Mouse (Mus musculus): ENCODE measurements around the gene Pacsin2. TPM values are rescaled to one million over a fixed set of nuclear protein-coding genes. Genes with fewer than 3 reads are reported as not detected.

The Pacsin2 gene
- polyA plus RNA-seq, 1 experiment: 108 TPM

DNA sequence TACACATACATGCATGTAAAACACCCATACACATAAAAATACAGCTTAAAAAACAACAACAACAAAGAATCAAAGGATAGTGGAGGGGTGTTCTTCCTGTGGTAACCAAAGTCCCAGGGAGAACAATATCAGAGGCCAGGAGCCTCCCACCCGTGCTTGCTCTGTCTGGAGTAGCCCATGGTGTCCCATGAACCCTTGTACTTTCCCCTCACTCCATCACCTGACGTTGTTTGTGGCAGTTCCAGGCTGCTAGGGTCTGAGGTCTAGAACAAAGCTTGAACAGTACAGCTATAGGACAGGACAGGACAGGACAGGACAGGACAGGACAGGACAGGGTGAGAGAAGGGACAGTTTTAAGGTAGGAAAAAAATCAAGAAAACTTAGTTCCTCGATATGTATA, 13.7 kb upstream of the Pacsin2 start:
- no peaks in the 10 kb centered on the region for H3K27me3 ChIP-seq (ENCODE audit: control insufficient read depth, insufficient read depth, low read length)
- H3K4me1 ChIP-seq (ENCODE audit: control insufficient read depth, insufficient read depth, low read length): peaks cover 5% of the 10 kb centered on the region; the same call in 1 of the 2 replicates
- no peak overlapping the region for H3K4me3 ChIP-seq (ENCODE audit: control insufficient read depth, low read depth, low read length)
- no peaks in the 10 kb centered on the region for H3K36me3 ChIP-seq (ENCODE audit: control insufficient read depth, insufficient read depth, low read length)
- H3K27ac ChIP-seq (ENCODE audit: control insufficient read depth, insufficient read depth, low read depth, low read length): no peak overlapping the region
- TF ChIP-seq POLR2A (IDR thresholded peaks at IDR 0.05; ENCODE audit: control insufficient read depth, low read depth, low read length): no peak
- TF ChIP-seq CTCF (IDR thresholded peaks at IDR 0.05; ENCODE audit: control insufficient read depth, insufficient read depth, insufficient replicate concordance, low read depth, low read length): no peak

DNA sequence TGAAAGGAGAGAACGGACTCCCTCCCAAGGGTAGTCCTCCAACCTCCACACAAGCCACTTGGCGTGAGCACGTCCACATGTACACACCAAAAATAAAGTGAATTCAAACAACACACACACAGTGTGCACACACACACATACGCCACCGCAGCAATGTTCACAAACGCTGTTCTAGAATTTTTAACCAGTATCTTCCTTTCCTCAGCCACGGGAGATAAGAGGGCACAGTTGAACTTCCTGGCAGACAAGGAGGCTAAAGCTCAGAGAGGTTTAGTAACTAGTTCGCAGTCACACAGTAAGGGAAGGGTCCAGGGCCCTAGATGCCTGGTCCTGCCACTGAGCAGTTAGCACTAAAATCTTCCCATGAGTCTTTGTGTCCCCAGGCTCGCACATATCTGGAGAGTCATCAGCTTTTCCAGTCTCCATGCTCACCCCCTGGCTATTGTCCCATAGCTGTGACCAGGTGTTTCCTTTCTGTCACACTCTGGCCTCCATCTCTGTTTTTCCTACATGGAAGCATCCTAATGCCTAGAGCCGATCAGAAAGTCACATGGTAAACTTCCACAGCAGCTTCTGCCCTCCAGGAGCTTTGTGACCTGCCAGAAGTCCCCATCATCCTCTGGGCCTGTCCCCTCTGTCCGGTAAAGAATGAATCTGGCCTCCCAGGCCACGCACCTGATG, 12.3 kb upstream of the Pacsin2 start:
- Histone ChIP-seq H3K27me3 (ENCODE audit: control insufficient read depth, insufficient read depth, low read length) (no peaks in the 10 kb centered on the region), H3K4me3 (ENCODE audit: control insufficient read depth, low read depth, low read length) (no peak overlapping the region), H3K4me1 (ENCODE audit: control insufficient read depth, insufficient read depth, low read length) (peaks cover 5% of the 10 kb centered on the region; the same call in 1 of the 2 replicates), H3K36me3 (ENCODE audit: control insufficient read depth, insufficient read depth, low read length) (no peaks in the 10 kb centered on the region), H3K27ac (ENCODE audit: control insufficient read depth, insufficient read depth, low read depth, low read length) (no peak overlapping the region)
- TF ChIP-seq CTCF (IDR thresholded peaks at IDR 0.05; ENCODE audit: control insufficient read depth, insufficient read depth, insufficient replicate concordance, low read depth, low read length): no peak
- no peak for TF ChIP-seq POLR2A (IDR thresholded peaks at IDR 0.05; ENCODE audit: control insufficient read depth, low read depth, low read length)

DNA sequence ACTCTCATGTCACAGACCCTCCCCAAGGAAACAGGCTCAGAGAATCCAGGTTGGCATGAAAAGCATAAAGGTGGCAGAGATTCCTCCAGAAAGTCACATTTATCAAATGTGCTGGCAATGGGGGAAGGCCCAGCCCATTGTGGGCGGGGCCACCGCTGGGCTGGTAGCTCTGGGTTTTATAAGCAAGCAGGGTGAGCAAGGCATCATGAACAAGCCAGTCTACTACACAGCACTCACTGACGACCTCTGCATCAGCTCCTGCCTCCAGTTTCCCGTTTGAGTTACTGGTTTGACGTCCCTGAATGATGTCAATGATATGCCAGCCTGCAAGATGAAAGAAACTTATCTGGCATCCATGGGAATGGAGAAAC, 10.0 kb upstream of the Pacsin2 start:
- Histone ChIP-seq H3K4me3 (ENCODE audit: control insufficient read depth, low read depth, low read length) (no peak overlapping the region), H3K36me3 (ENCODE audit: control insufficient read depth, insufficient read depth, low read length) (no peaks in the 10 kb centered on the region; the same call in 1 of the 2 replicates), H3K4me1 (ENCODE audit: control insufficient read depth, insufficient read depth, low read length) (peaks cover 8% of the 10 kb centered on the region; the same call in 1 of the 2 replicates), H3K27me3 (ENCODE audit: control insufficient read depth, insufficient read depth, low read length) (no peaks in the 10 kb centered on the region), H3K27ac (ENCODE audit: control insufficient read depth, insufficient read depth, low read depth, low read length) (no peak overlapping the region)
- TF ChIP-seq CTCF (IDR thresholded peaks at IDR 0.05; ENCODE audit: control insufficient read depth, insufficient read depth, insufficient replicate concordance, low read depth, low read length) (no peak), POLR2A (IDR thresholded peaks at IDR 0.05; ENCODE audit: control insufficient read depth, low read depth, low read length) (no peak)

DNA sequence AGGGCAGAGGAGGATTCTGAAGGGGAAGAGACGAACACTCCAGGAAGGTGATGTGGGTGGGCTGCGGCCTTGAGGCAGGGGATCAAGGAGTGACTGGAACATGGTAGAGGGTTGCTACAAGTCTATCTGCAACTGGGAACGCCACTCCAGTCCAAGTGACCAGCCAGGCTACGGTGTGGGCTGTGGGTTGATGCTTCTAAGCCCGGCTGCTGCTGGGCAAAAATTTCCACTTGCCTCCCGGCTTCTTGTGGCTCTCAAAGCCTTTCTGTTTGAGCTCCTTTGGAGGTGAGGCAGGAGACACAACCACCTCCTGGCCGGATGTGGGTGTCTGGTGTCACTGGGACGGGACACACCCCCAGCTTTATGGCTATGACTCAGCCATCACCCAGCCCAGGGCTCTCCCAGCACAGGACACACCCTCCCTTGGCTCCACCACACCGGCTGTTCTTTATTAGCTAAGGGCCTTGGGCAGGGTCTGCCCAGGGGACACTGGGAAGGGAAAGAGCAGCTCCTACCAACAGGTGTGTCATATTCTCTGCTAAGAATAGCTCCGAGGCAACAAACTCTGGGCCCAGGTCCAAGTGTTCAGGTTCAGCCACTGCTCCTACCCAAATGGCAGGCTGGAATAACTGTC, 9.5 kb upstream of the Pacsin2 start:
- TF ChIP-seq POLR2A (IDR thresholded peaks at IDR 0.05; ENCODE audit: control insufficient read depth, low read depth, low read length) (no peak), CTCF (IDR thresholded peaks at IDR 0.05; ENCODE audit: control insufficient read depth, insufficient read depth, insufficient replicate concordance, low read depth, low read length) (no peak)
- H3K4me1 ChIP-seq (ENCODE audit: control insufficient read depth, insufficient read depth, low read length): peaks cover 8% of the 10 kb centered on the region; the same call in 1 of the 2 replicates
- H3K36me3 ChIP-seq (ENCODE audit: control insufficient read depth, insufficient read depth, low read length): no peaks in the 10 kb centered on the region; the same call in 1 of the 2 replicates
- no peaks in the 10 kb centered on the region for H3K27me3 ChIP-seq (ENCODE audit: control insufficient read depth, insufficient read depth, low read length)
- H3K4me3 ChIP-seq (ENCODE audit: control insufficient read depth, low read depth, low read length): no peak overlapping the region
- no peak overlapping the region for H3K27ac ChIP-seq (ENCODE audit: control insufficient read depth, insufficient read depth, low read depth, low read length)

DNA sequence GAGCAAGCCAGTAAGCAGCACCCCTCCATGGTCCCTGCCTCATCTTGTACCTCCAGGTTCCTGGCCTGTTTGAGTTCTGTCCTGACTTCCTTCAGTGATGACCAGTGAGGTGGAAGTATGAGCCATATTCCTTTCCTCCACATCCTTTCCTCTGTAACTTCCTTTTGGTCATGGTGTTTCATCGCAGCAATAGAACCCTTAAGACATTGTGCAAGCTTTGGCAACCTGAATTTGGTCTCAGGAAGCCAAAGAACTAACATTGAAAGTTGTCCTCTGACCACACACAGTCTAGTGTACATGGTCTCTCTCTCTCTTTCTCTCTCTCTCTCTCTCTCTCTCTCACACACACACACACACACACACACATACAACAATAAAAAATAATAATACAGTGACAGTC, 8.8 kb upstream of the Pacsin2 start:
- H3K27me3 ChIP-seq (ENCODE audit: control insufficient read depth, insufficient read depth, low read length): no peaks in the 10 kb centered on the region
- no peak overlapping the region for H3K27ac ChIP-seq (ENCODE audit: control insufficient read depth, insufficient read depth, low read depth, low read length)
- no peaks in the 10 kb centered on the region; the same call in 1 of the 2 replicates for H3K36me3 ChIP-seq (ENCODE audit: control insufficient read depth, insufficient read depth, low read length)
- H3K4me1 ChIP-seq (ENCODE audit: control insufficient read depth, insufficient read depth, low read length): peaks cover 8% of the 10 kb centered on the region; the same call in 1 of the 2 replicates
- H3K4me3 ChIP-seq (ENCODE audit: control insufficient read depth, low read depth, low read length): no peak overlapping the region
- TF ChIP-seq POLR2A (IDR thresholded peaks at IDR 0.05; ENCODE audit: control insufficient read depth, low read depth, low read length): no peak
- TF ChIP-seq CTCF (IDR thresholded peaks at IDR 0.05; ENCODE audit: control insufficient read depth, insufficient read depth, insufficient replicate concordance, low read depth, low read length): no peak

DNA sequence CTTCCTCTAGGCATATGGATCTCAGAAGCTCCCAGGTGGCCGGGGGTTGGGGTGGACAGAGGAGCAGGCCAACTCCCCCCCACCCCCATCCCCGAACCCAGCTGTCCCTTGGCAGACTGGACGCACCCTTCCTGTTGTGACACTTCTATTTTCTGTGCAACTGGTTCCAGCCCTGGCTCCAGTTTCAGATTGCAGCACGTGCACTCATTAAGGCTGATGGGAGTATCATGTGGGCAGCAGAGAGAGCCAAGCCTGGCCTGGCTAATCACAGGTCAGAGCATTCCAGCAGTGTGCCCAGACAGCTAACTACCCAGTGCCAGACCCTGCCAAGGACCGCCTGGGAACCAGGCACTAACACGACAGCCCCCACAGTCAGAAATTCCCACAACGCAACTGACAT, 7.1 kb upstream of the Pacsin2 start:
- peaks cover 8% of the 10 kb centered on the region; the same call in 1 of the 2 replicates for H3K4me1 ChIP-seq (ENCODE audit: control insufficient read depth, insufficient read depth, low read length)
- H3K4me3 ChIP-seq (ENCODE audit: control insufficient read depth, low read depth, low read length): no peak overlapping the region
- no peak for TF ChIP-seq CTCF (IDR thresholded peaks at IDR 0.05; ENCODE audit: control insufficient read depth, insufficient read depth, insufficient replicate concordance, low read depth, low read length)
- TF ChIP-seq POLR2A (IDR thresholded peaks at IDR 0.05; ENCODE audit: control insufficient read depth, low read depth, low read length): no peak
- H3K36me3 ChIP-seq (ENCODE audit: control insufficient read depth, insufficient read depth, low read length): no peaks in the 10 kb centered on the region; the same call in none of the 2 replicates
- H3K27ac ChIP-seq (ENCODE audit: control insufficient read depth, insufficient read depth, low read depth, low read length): no peak overlapping the region
- H3K27me3 ChIP-seq (ENCODE audit: control insufficient read depth, insufficient read depth, low read length): no peaks in the 10 kb centered on the region

DNA sequence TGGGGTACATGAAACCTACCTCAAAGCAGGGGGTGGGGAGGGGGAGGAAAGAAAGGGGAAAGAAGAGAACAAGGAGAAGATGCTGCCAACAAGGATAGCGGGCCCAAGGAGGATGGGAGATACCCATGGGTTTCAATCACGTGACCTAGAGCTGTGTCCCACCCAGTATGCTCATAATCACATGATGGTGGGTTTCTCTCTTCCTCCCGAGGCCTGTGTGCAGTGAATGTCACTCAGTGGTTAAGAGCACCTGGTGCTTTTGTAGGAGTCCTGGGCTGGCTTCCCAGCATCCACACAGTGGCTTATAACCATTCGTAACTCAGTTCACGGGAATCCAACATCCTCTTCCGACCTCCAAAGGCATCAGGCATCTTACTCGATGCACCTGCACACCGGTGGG, 6.0 kb upstream of the Pacsin2 start:
- H3K36me3 ChIP-seq (ENCODE audit: control insufficient read depth, insufficient read depth, low read length): no peaks in the 10 kb centered on the region; the same call in none of the 2 replicates

More for the DNA sequence above, 6.0 kb upstream of the Pacsin2 start:
- TF ChIP-seq POLR2A (IDR thresholded peaks at IDR 0.05; ENCODE audit: control insufficient read depth, low read depth, low read length) (no peak), CTCF (IDR thresholded peaks at IDR 0.05; ENCODE audit: control insufficient read depth, insufficient read depth, insufficient replicate concordance, low read depth, low read length) (no peak)
- H3K27ac ChIP-seq (ENCODE audit: control insufficient read depth, insufficient read depth, low read depth, low read length): no peak overlapping the region
- no peak overlapping the region for H3K4me3 ChIP-seq (ENCODE audit: control insufficient read depth, low read depth, low read length)
- no peaks in the 10 kb centered on the region for H3K27me3 ChIP-seq (ENCODE audit: control insufficient read depth, insufficient read depth, low read length)
- peaks cover 8% of the 10 kb centered on the region; the same call in 1 of the 2 replicates for H3K4me1 ChIP-seq (ENCODE audit: control insufficient read depth, insufficient read depth, low read length)
